Mouse (Mus musculus) ES-E14 (cell line): ENCODE measurements at regions not wholly inside any gene's neighbourhood (a gene's known extent, or its start where the extent isn't known, plus 50 kb on each side); places are given as distances from the start of the nearest gene placed in this dataset.

Source experiments
- DNase-seq: peaks from one replicate; pipeline ENCODE4 v3.0.0-alpha.2; 2013; ENCODE audit warnings: low read depth, low spot score
- H3K27ac ChIP-seq: 2 replicates; pipeline ENCODE4 v1.5.1; 2012; ENCODE audit warnings: low read depth, mild to moderate bottlenecking, low read length, moderate library complexity, mixed read lengths; ENCODE audit not compliant: poor library complexity, insufficient read depth, severe bottlenecking
- H3K36me3 ChIP-seq: 2 replicates; pipeline ENCODE4 v1.6.1; 2012; ENCODE audit warnings: mild to moderate bottlenecking, low read length, moderate library complexity, mixed read lengths; ENCODE audit not compliant: control insufficient read depth, poor library complexity, insufficient read depth, severe bottlenecking
- H3K4me1 ChIP-seq, 2 experiments: fragments of 150-350 bp in 1 of 2; sonication (generic) in 1 of 2; 2 replicates each; pipeline ENCODE4 v1.6.1; 2012; ENCODE audit warnings: low read length in 2 of 2, mild to moderate bottlenecking in 1 of 2, mixed read lengths in 1 of 2; ENCODE audit not compliant: control insufficient read depth in 2 of 2, insufficient read depth in 2 of 2, poor library complexity in 1 of 2
- H3K4me3 ChIP-seq, 2 experiments: fragments of 150-350 bp in 1 of 2; sonication (generic) in 1 of 2; 2 replicates each; pipeline ENCODE4 v1.5.1; 2012; ENCODE audit warnings: low read length in 2 of 2, low read depth in 1 of 2, mild to moderate bottlenecking in 1 of 2, mixed read lengths in 1 of 2; ENCODE audit not compliant: insufficient read depth in 1 of 2, poor library complexity in 1 of 2, severe bottlenecking in 1 of 2
- H3K9ac ChIP-seq: 2 replicates; pipeline ENCODE4 v1.6.1; 2012; ENCODE audit warnings: low read depth, mild to moderate bottlenecking, low read length, mixed read lengths; ENCODE audit not compliant: poor library complexity, insufficient read depth, severe bottlenecking
- H3K9me3 ChIP-seq: fragments of 150-350 bp; sonication (generic); 2 replicates; pipeline ENCODE4 v1.6.1; 2012; ENCODE audit warnings: low read depth, mild to moderate bottlenecking, low read length; ENCODE audit not compliant: control insufficient read depth, insufficient read depth
- CHD2 ChIP-seq: IDR thresholded peaks from 2 replicates; pipeline ENCODE4 v1.6.1; 2014; ENCODE audit warnings: mild to moderate bottlenecking, low read depth, low read length, inconsistent platforms
- HCFC1 ChIP-seq: IDR thresholded peaks from 2 replicates; pipeline ENCODE4 v1.6.1; 2012; ENCODE audit warnings: low read length, inconsistent platforms, borderline replicate concordance; ENCODE audit not compliant: insufficient read depth
- MAFK ChIP-seq: IDR thresholded peaks from 2 replicates; pipeline ENCODE4 v1.6.1; 2014; ENCODE audit warnings: mild to moderate bottlenecking, low read depth, low read length, inconsistent platforms; ENCODE audit not compliant: insufficient read depth
- ZC3H11A ChIP-seq: IDR thresholded peaks from 2 replicates; pipeline ENCODE4 v1.6.1; 2012; ENCODE audit warnings: low read depth, mild to moderate bottlenecking, inconsistent platforms, low read length, borderline replicate concordance
- ZNF384 ChIP-seq: IDR thresholded peaks from 2 replicates; pipeline ENCODE4 v1.6.1; 2012; ENCODE audit warnings: low read depth, low read length, inconsistent platforms
- in situ Hi-C, 2 experiments: fragments of 600-800 bp; cut with MboI; formaldehyde crosslinking; loops; one replicate each; pipeline ENCODE4 v1.15.1; 2025; ENCODE audit warnings: low sequenced_read_pairs in 2 of 2, inconsistent platforms in 1 of 2; ENCODE audit not compliant: unreplicated experiment in 2 of 2

DNA sequence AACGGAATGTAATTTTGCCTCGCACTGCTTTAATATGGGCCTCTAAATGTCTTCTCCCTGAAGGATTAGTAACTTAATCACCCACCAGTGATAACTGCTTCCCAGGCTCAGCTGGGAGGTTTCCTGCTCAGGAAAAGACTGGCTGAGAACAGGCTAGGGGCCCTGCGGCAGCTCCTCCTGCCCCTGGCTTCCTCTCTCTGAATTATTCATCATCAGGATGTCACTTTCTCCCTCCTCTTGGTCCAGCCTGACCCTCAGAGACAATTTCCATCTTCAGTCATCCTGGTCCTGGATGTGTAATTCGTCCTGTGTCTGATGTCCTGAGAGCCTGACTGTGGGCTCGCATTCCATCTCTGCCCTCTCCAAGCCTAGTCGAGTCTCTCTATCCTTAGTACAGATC is 261.2 kb downstream of the Dhx35 start:
- Histone ChIP-seq H3K27ac (no peak overlapping the region), H3K4me3 (no peak overlapping the region), H3K9me3 (no peaks in the 10 kb centered on the region), H3K36me3 (no peaks in the 10 kb centered on the region), H3K4me1 (no peaks in the 10 kb centered on the region), H3K9ac (no peak overlapping the region)
- TF ChIP-seq ZC3H11A (no peak), MAFK (no peak), CHD2 (no peak), HCFC1 (no peak), ZNF384 (no peak)
- in situ Hi-C loops: no loop called here
- no peak for DNase-seq

DNA sequence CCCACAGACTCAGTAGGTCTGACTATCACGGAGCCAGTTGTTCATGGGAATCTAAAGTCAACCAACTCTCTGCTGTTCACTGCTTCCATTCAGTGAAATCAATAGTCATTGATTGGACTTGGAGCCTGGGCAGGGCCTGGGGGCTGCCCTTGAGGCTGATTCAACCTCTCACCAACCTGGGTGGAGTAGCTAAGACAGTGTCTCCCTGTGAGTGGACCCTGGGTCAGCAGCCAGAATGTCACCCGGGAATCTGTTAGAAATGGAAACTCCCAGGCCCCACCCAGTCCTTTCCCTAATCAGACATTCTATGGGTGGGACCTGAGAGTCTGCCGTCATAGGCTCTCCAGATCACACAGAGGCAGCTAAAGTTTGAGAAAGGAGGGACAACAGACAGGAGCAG is 262.4 kb downstream of the Dhx35 start:
- H3K4me1 ChIP-seq: no peaks in the 10 kb centered on the region
- H3K27ac ChIP-seq: no peak overlapping the region
- H3K9ac ChIP-seq: no peak overlapping the region
- H3K36me3 ChIP-seq: no peaks in the 10 kb centered on the region
- no peak for DNase-seq
- no peaks in the 10 kb centered on the region for H3K9me3 ChIP-seq
- in situ Hi-C loops: no loop called here
- TF ChIP-seq CHD2 (no peak), HCFC1 (no peak), ZNF384 (no peak), MAFK (no peak), ZC3H11A (no peak)
- H3K4me3 ChIP-seq: no peak overlapping the region

DNA sequence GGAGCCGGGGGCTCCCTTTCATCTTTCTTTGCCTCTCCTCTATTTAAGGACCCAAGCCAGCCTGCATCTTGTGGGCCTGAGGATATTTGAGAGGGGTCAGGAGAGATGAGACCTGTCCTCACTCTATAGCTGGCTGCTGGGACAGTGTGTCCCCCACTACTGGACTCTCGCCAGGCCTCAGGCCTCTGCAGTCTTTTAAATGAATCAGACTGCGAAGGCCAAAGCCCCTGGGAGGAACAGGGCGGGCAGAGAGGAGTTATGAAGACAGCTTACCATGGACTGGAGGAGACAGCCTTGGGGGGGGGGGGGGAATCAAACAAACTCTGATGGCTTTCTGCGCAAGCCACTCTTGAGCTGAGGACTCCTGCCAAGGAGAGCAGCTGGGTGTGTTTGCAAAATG is 262.9 kb downstream of the Dhx35 start:
- no peaks in the 10 kb centered on the region for H3K4me1 ChIP-seq
- DNase-seq: no peak
- no peaks in the 10 kb centered on the region for H3K36me3 ChIP-seq
- in situ Hi-C loops: no loop called here
- H3K27ac ChIP-seq: no peak overlapping the region
- no peak overlapping the region for H3K9ac ChIP-seq
- TF ChIP-seq MAFK (no peak), ZNF384 (no peak), HCFC1 (no peak), CHD2 (no peak), ZC3H11A (no peak)
- no peaks in the 10 kb centered on the region for H3K9me3 ChIP-seq
- no peak overlapping the region for H3K4me3 ChIP-seq

DNA sequence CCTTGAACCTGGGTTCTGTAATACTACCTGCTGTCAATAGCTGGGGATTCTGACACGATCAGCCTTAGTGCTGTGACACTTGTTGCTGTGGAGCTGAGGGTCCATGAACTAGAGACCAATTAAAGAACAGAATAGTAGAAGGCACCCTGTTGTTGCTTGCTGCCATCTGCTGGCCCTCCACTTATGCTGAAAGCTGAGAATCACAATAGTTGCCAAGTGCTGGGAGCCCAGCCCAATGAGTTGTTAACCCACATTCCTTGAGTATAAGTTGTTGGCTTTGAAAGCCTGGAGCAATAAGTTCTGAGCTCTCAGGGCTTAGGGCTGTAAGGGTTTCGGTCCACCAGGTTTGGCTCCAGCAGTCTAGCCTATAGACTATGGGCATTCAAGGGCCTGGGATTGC is 267.7 kb downstream of the Dhx35 start:
- H3K4me3 ChIP-seq: no peak overlapping the region

DNA sequence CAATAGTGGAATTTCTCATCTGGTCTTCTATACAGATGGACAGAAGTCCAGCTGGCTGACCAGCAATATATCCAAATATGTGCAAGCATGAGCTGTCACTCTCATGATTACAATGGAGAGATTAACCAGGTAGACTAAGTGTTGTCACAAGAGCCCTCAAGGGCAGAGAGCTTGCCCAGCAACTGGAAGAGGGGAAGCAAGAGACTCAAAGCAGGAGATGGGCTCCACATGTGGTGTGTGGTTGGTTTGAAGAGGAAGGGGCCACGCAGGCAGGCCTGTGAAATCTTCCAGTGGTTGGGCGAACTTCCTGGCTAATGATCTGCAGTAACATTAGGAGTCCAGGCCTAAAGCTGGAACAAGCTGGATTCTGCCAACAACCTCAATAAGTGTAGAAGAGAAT is 268.1 kb downstream of the Dhx35 start:
- in situ Hi-C loops: no loop called here
- Histone ChIP-seq H3K36me3 (no peaks in the 10 kb centered on the region), H3K4me3 (no peak overlapping the region), H3K27ac (no peak overlapping the region), H3K9me3 (no peaks in the 10 kb centered on the region), H3K9ac (no peak overlapping the region), H3K4me1 (no peaks in the 10 kb centered on the region)
- DNase-seq: no peak
- TF ChIP-seq HCFC1: no peak
- no peak for TF ChIP-seq CHD2
- TF ChIP-seq MAFK: no peak
- no peak for TF ChIP-seq ZNF384
- no peak for TF ChIP-seq ZC3H11A

More for the DNA sequence above, 267.7 kb downstream of the Dhx35 start:
- Histone ChIP-seq H3K9ac (no peak overlapping the region), H3K9me3 (no peaks in the 10 kb centered on the region), H3K27ac (no peak overlapping the region), H3K36me3 (no peaks in the 10 kb centered on the region), H3K4me1 (no peaks in the 10 kb centered on the region)
- in situ Hi-C loops: no loop called here
- DNase-seq: no peak
- TF ChIP-seq HCFC1: no peak
- no peak for TF ChIP-seq CHD2
- TF ChIP-seq ZC3H11A: no peak
- TF ChIP-seq ZNF384: no peak
- TF ChIP-seq MAFK: no peak
